Mouse (Mus musculus): ENCODE results near the gene Msh3.
"Not testable (repeated sequence)": the region's sequence is repeated elsewhere in the genome, so short reads cannot be mapped to it uniquely, and the experiment has no call there.

Gene Msh3

GRCm38 (mm10) chr13:92252331-92252730 is 102.5 kb downstream of the Msh3 start:
- no peak for DNase-seq (ENCODE audit: low spot score in 2 of 2)

DNA sequence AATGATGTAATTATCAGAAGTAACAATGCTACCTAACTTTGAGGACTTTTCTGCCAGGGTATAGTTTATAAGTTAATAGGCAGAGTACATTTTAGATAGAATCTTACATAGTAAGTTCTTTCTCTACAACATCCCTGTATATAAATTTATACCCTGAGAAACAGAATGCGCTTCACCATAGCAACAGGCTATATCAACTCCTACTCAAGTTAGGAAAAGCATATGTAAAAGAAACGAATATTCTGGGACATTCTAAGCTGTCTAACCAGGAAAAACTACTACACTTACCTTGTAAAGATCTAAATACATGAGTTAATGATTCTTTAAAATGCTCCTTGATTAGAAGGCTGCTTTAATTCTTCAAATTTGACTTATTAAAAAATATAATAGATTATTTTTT is 107.2 kb downstream of the Msh3 start:
- DNase-seq (ENCODE audit: low spot score in 2 of 2): no peak

DNA sequence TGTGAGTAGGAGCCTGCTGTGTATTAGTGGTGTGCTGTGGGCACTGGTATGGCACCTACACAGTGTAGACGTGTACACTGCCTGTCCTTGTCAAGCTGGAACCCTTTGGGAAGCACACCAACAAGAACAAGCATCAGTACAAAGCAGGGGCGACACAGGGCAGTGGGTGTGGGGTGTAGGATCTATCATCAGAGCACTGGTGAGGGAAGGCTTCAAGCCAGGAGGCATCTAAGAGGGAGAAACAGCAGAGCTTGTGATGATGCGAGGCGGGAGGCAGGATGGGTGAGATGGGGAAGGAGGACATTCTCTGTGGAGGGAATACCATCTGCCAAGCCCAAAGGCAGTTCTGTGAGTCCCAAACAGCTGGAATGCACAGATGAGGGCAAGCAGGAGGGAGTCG is 107.8 kb downstream of the Msh3 start:
- no peak for DNase-seq (ENCODE audit: low spot score in 2 of 2)

GRCm38 (mm10) chr13:92244731-92245130 is 110.1 kb downstream of the Msh3 start:
- no peak for DNase-seq (ENCODE audit: low spot score in 2 of 2)

GRCm38 (mm10) chr13:92241426-92241825 is 113.4 kb downstream of the Msh3 start:
- DNase-seq (ENCODE audit: low spot score in 2 of 2): no peak

- DNase-seq (ENCODE audit: low spot score in 2 of 2): no peak
Observed at GRCm38 (mm10) chr13:92237887-92238286, 116.9 kb downstream of the Msh3 start.

GRCm38 (mm10) chr13:92237016-92237415 is 117.8 kb downstream of the Msh3 start:
- no peak for DNase-seq (ENCODE audit: low spot score in 2 of 2)

DNA sequence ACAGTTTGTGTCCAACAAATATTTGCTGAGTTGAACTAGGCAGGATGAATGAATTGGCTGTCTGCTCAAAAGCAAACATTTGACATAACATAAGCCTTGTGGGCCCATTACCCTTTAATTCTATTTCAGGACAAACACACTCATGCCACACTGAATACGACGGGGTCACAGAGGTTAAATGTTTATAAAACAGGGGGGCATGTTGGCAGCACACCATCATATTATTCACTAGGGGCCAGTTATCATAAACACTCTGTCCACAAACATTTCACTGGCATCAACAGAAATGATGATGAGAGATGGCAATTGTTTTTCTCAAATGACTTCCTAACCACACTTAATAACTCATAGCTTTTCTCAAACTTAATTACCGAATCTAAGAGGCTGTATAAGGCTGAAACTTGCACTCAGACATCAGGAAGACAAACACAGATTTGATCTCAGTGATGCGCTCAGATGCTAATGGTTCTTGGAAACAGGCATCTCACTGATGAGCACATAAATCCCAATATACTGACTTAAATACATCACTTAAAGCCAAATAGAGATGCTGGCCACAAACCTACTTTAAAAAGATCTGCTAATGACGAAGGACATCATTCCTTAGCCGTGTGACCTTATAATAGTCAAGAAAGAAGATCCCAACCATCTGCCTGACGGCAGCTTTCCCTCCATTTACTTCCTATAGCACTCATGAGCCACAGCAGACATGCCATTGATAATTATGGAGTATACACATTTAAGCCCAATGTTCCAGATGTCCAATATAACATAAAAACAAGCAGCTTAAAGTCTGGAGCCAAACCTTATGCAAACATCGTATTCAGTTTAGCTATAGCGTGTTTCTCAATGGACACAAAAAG is 122.5 kb downstream of the Msh3 start:
- no peak for DNase-seq (ENCODE audit: low spot score in 2 of 2)

DNA sequence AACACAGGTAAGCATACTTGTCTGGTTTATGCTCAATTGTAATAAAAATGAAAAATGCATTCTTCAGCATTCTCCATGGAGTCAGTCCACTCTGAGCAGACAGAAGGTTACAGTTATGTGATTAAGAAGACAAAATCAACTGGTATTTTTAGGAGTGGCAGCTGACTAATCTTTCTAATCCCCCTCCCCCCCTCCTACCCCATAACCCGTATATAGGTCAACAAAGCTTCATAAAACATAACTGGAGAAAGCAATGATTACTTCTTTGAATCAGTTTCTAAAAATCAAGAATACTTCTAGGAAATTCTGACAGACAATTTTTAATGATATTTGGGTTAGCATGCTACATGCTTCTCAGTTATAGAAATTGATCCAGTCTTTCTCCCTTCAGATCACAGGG is 126.8 kb downstream of the Msh3 start:
- no peak for DNase-seq (ENCODE audit: low spot score in 2 of 2)

DNA sequence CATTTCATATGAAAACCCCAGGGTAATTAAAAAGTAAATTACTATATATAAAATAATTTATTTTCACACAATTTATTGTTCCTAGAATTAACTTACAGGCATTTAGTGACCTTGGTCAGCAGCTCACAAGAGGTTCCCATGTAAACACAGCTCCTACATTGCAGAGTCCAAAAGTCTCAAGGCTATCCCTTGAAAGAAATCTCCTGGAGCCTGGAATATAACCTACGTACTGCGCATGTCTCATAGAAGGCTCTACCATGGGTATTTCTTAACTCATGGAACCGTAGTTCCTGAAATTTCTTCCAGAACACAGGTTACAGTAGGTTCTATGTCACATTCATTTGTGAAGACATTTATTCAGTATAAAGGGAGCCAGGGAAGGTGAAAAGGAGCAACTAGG is 131.2 kb downstream of the Msh3 start:
- no peak for DNase-seq (ENCODE audit: low spot score in 2 of 2)

GRCm38 (mm10) chr13:92222763-92223162 is 132.0 kb downstream of the Msh3 start:
- no peak for DNase-seq (ENCODE audit: low spot score in 2 of 2)

GRCm38 (mm10) chr13:92219774-92220173 is 135.0 kb downstream of the Msh3 start:
- no peak for DNase-seq (ENCODE audit: low spot score in 2 of 2)

DNA sequence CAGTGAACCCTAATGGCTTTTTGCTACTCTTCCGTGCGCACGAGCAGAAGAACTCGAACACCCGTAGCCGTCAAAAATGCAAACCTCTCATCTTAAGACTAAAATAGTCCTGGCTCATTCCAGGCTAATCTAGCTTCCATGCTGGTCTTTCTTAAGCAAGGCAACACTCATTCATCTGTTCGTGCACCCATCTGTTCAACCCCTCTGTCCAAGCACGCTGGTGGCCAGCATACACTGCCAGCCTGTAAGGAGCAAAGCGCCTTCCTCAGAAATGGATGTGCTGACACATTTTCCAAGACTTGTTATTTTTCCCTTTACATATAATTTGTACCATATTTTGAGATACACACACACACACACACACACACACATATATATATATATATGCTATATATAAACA is 137.6 kb downstream of the Msh3 start:
- DNase-seq (ENCODE audit: low spot score in 2 of 2): no peak

DNA sequence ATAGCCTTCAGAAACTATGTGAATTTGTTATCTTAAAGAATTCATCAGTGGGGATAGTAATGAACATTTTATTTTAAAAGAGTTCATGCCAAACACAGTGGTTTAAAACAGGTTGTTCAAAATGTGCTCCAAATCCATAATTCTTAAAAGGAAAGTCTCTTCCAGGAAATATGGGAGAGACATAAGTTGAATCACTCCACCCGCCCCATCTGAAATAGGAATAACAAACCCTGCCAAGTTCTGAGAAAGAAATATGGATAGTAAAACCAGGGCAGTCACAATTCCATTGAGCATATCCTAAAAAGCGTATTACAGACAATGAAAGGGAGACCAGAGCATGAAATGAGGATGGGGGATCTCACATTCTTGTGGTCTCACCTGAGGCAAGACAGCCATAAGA is 157.9 kb downstream of the Msh3 start:
- no peak for DNase-seq (ENCODE audit: low spot score in 2 of 2)

- DNase-seq (ENCODE audit: low spot score in 2 of 2): not testable (repeated sequence)
Observed at GRCm38 (mm10) chr13:92193806-92194205, 161.0 kb downstream of the Msh3 start.

DNA sequence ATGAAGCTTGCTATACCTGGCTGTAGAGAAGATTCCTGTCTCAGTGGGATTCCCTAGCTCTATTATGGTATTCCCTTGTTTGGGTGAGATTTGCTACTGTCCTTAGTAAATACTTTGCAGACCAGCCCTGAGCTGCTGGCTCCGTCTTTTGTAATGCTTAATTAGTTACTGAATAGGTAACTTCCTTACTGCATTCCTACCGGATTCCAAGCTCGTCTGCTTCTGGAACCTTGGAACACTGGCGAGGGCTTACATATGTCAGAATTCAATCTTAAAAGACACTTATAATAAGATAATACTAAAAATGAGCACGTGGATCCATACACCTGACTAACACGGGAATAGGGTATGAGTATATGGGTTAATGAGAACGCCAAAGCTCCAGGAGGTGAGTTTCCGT is 182.1 kb downstream of the Msh3 start:
- not testable (repeated sequence) for DNase-seq (ENCODE audit: low spot score in 2 of 2)
